ENCODE assay signal across 15 mouse cellular contexts in genomic region chr14:74981016-74981415, GRCm38 (mm10).
"Had no signal": no experiment of that assay in that cellular context is flagged by ENCODE, and none has a peak within 500 bp of the region (broad histone marks: within the 10 kb centered on the region; RNA-seq: fewer than 3 reads in every experiment).

No protein-coding gene starts in this region.

- H3K4me3 ChIP-seq: limb, embryonic 15.5 days; liver, embryonic 13.5 days; lung, embryonic 15.5 days; megakaryocyte, embryonic 14.5 days; midbrain, embryonic 13.5 days; myocyte had no signal

- H3K4me1 ChIP-seq: limb, embryonic 15.5 days; lung, embryonic 15.5 days; midbrain, embryonic 13.5 days had no signal

- H3K9me3 ChIP-seq: limb, embryonic 15.5 days; liver, embryonic 13.5 days; lung, embryonic 15.5 days; megakaryocyte, embryonic 14.5 days; midbrain, embryonic 13.5 days had no signal

- ATAC-seq: intestine, postnatal 0 days; liver, postnatal 0 days; midbrain, embryonic 13.5 days had no signal

- H3K27me3 ChIP-seq: limb, embryonic 15.5 days; lung, embryonic 15.5 days; midbrain, embryonic 13.5 days had no signal

- H3K27ac ChIP-seq: limb, embryonic 15.5 days; liver, embryonic 13.5 days; lung, embryonic 15.5 days; macrophage; midbrain, embryonic 13.5 days had no signal

- H3K9ac ChIP-seq: limb, embryonic 15.5 days; liver, embryonic 13.5 days; liver, postnatal 0 days; lung, embryonic 15.5 days; midbrain, embryonic 13.5 days had no signal

- DNase-seq: kidney, adult 8-10 months; kidney, postnatal 25 days; liver, embryonic 13.5 days; liver, postnatal 0 days; lung, postnatal 14 days; right cerebral cortex, adult 18-20 months; right cerebral cortex, postnatal 25 days; thymus, postnatal 36 days had no signal

- H3K36me3 ChIP-seq: limb, embryonic 15.5 days; liver, embryonic 13.5 days; lung, embryonic 15.5 days; midbrain, embryonic 13.5 days had no signal

- H3K4me2 ChIP-seq: limb, embryonic 15.5 days; liver, embryonic 13.5 days; lung, embryonic 15.5 days; midbrain, embryonic 13.5 days had no signal
